Mouse (Mus musculus) thymus, postnatal 0 days (tissue): ENCODE measurements around the gene Tmem106c. TPM values are rescaled to one million over a fixed set of nuclear protein-coding genes. Genes with fewer than 3 reads are reported as not detected.

Experiments used
- DNase-seq: peaks from one replicate; pipeline ENCODE4 v3.0.0-alpha.2; 2015; ENCODE audit warnings: low spot score
- polyA plus RNA-seq: library from polyadenylated mRNA; unstranded; fragments of >200 nt; fragmentation: Nextera tagmentation; extraction: Ambion mirVana; gene quantifications from 2 replicates; pipeline ENCODE4 v1.2.1, GENCODE M21; 2015

Gene Tmem106c
- polyA plus RNA-seq, 1 experiment from 2014 or later = 39.0 TPM

DNA sequence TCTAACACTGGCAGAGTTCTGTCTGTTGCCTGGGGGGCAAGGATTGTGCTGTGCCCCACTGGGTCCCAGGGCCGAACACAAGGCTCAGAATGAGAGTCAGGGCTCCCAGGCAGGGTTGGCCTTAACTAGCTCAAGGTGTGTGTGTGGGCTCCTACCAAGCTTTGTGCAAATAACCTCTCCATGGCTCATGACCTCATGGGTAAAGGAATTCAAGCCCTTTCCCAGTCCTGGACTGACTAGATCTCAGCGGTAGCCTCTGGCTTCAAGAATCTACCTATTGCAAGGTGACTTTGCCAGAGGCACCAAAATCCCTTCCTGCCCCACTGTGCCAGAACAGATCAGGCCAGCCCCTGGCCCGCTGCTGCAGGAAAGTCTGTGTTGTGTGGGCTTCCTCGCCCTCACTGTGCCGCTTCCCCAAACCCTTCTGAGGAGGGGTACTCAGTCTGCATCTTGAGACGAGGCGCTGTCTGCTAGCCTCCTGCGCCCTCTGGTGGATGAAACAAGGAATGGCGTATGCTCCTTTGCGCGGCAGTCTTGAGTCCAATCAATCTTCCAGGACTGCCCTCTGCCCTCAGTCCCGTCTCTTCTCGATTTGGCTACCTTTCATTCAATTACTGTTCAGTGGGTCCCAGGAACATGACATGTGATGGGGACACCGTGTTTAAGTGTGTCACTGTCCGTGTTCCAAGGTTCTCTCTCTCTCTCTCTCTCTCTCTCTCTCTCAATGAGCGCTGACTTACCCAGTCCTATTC, 11.7 kb upstream of the Tmem106c start:
- DNase-seq = peak; percentile 75

- no peak for DNase-seq
These were observed 11.2 kb upstream of the Tmem106c start for GRCm38 (mm10) chr15:97952889-97953189.

- DNase-seq = no peak
These were observed 9.3 kb upstream of the Tmem106c start for GRCm38 (mm10) chr15:97954671-97955070.

- no peak for DNase-seq
These were observed 8.7 kb upstream of the Tmem106c start for GRCm38 (mm10) chr15:97955286-97955685.

- no peak for DNase-seq
These were observed 8.3 kb upstream of the Tmem106c start for GRCm38 (mm10) chr15:97955742-97956141.

- no peak for DNase-seq
These were observed 7.6 kb upstream of the Tmem106c start for GRCm38 (mm10) chr15:97956416-97956815.

- DNase-seq = no peak
These were observed 541 bp upstream of the Tmem106c start for GRCm38 (mm10) chr15:97963329-97963988.

GRCm38 (mm10) chr15:97964836-97965187, 812 bp downstream of the Tmem106c start:
- DNase-seq = no peak

DNA sequence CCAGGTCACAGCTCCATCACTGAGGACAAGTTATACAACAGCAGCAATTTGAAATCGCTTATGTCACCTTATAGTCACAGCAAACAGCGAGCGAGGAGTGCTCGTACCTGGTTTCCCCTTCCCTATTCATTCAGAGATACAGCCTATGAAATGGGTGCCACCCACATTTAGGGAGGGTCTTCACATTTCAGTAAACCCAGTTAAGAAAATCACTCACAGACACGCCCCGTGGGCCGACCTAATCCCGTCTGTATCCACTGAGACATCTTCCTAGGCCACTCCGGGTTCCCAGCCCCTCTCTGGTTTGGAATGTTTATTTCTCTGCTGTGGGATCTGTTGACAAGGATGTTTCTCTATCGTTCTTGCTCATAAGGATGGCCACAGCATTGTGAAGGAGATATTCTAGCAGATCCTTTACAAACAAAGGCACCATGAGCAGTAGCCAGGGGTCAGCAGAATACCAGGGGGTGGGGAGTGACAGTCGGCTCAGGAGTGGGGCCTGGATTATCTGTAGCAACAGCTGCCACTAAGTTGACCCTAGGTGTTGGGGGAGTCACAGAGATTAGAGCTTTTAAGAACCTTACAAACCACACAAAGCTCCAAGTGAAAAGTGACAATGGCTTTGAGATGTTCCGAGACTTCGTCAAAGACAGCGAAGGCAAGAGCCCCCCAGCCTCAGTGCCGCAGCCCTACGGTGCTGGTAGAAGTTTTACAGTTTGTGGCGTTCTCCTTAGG, 1.5 kb downstream of the Tmem106c start:
- no peak for DNase-seq

DNA sequence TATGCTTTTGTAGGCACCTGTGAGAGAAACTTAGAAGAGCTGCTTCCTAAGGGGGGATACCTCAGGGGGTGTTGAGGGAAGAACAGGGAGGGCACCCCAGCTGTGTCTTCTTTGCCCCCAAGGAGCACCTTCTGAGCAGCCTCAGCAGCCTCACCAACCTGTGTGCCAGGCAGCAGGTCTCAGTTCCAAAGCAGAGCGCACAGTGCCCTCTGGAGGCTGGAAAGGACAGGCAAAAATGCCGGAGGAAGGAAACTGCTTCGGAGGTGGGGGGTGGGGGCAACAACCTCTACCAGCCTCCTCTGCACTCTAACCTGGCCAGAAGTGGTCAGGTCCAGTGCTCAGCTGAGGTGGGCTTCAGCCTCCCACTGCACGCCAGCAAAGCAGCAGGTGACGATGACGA, 6.3 kb downstream of the Tmem106c start:
- peak; percentile 64 for DNase-seq

DNA sequence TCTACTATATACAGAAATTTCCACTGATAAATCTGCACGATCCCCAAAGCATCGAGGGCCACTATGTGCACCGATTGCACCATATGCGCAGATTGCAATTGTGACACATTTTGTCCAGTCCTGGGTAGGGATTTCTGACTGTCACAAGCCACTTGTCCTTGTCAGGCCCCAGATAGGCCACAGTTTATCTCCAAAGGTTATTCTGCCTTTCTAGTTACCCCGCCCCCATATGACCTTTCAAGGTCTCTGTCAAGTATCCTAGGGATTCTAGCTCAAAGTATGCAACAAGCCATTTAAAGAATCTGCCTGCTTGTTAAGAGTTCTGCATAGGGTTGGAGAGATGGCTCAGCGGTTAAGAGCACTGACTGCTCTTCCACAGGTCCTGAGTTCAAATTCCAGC, 8.6 kb downstream of the Tmem106c start:
- DNase-seq = no peak

- no peak for DNase-seq
These were observed 9.4 kb downstream of the Tmem106c start for GRCm38 (mm10) chr15:97973248-97974005.

DNA sequence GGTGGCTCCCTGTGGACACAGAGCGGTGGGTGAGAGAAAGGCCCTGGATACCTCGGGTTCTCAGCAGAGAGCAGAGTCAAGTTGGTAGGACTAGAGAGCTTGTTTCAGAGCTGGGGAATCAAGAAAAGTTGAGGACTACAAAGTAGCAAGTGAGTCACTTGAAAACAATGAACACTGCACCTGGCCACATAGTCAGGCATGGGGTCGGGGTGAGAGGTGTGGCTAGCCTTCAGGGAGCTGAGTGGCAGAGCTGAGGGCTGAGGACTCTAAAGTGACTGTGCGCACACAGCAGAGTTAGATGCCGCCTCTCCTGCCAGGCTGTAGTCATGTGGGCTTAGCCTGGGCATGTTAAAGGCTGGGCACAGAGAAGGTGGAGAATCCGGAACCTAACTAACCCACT, 17.6 kb downstream of the Tmem106c start:
- DNase-seq = no peak

- no peak for DNase-seq
These were observed 25.5 kb downstream of the Tmem106c start for GRCm38 (mm10) chr15:97989544-97989943.

GRCm38 (mm10) chr15:97990124-97990523, 26.1 kb downstream of the Tmem106c start:
- no peak for DNase-seq

- no peak for DNase-seq
These were observed 26.7 kb downstream of the Tmem106c start for GRCm38 (mm10) chr15:97990721-97991120.

DNA sequence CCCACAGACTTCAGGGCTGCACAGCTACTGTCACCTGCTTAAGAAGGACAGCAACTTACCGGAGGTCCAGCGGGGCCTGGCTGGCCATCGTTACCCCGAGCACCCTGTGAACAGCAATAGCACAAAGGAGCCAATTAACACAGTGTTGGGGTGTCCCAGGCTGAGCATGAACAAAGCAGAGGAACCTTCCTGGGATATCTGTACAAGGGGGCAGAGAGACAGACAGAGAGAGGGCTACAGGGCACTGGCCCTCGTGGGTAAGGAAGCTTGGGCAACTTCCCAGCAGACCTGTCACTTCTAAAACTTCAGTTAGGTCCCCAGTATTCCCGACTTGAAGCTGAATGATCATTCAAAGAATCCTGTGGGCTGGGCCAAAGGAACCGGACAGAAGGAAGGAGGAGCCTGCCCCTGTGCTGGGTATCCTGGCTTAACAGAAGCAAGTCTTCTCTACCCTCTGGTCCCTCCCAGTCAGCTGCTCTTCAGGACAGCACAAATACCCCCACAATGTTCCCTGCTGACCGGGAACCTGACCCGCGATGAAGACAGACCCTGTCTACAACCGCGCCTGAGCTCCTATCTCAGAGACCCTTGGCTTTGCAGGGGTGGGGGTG, 27.4 kb downstream of the Tmem106c start:
- DNase-seq = no peak

DNA sequence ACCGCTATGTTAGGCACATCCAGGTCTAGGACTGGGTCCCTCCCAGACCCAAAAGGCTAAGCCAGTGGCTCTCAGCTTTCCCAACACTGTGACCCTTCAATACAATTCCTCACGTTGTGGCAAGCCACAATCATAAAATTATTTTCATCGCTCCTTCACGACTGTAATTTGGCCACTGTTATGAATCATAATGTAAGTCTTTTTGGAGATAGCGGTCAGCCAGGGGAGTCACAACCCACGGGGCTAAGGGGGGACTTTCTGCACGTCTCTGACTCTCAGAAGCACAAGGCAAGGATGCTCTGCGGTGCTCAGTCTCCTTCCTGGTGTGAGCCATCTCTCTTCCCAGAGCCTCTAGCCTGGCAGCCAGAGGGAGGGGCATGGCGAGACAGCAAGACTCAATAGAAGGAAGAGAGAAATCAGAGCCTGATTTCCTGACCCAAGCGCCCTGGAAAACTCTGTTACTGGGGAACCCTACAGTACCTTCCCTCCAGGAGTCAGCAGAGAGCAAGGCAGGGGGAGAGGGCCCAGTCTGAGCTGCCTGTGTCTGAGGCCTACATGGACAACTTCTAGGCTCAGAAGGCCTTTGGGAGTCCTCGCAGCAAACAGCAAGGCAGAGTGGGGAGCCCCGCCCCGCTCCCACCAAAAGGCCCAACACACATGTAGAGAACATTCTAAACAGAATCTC, 28.2 kb downstream of the Tmem106c start:
- no peak for DNase-seq

- DNase-seq = peak; percentile 80
These were observed 28.8 kb downstream of the Tmem106c start for GRCm38 (mm10) chr15:97992712-97993286.

DNA sequence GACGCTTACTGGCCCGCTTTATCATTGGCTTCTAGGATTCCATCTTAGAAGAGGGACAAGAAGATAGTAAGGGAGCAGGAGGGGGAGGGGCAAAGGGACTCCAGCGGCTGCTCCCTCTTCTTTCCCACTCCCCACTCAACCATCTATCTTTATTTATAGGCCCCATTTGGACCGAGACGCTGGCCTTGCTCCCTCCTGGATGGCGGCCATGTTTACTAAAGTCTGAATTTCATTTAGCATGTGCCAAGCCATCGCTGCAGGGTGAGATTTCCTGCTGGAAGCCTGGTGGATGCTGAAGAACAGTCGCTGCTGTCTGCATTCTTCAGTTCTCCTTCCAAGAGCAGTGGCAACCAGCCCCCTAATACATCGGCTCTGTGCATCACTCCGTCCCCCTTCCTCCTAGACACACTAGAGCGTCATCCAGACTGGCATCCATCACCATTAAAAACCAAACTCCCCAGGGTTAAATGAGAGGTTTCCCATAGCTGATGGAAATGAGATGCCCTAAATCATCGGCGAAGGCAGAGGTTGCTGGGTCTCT, 32.8 kb downstream of the Tmem106c start:
- DNase-seq = no peak
